Mouse (Mus musculus) forebrain, postnatal 0 days (tissue): ENCODE results near the gene Lmx1a. TPM values are rescaled to one million over a fixed set of nuclear protein-coding genes. Genes with fewer than 3 reads are reported as not detected.

Experiments
- ATAC-seq: fragments of 200-750 bp; cut with Nextera tagmentation; 2 replicates; pipeline ENCODE4 v1.8.0; 2017; ENCODE audit warnings: mild to moderate bottlenecking, moderate library complexity
- DNase-seq: peaks from one replicate; pipeline ENCODE4 v3.0.0-alpha.2; 2015
- H3K27ac ChIP-seq: fragments of 300-500 bp; sonication (generic); 2 replicates; pipeline ENCODE4 v1.5.1; 2014; ENCODE audit warnings: low read depth, mild to moderate bottlenecking, antibody characterized with exemption, low read length, moderate library complexity, mixed read lengths
- H3K27me3 ChIP-seq: fragments of 300-500 bp; sonication (generic); 2 replicates; pipeline ENCODE4 v1.6.1; 2014; ENCODE audit warnings: mild to moderate bottlenecking, low read length, mixed read lengths; ENCODE audit not compliant: insufficient read depth
- H3K36me3 ChIP-seq: fragments of 300-500 bp; sonication (generic); 2 replicates; pipeline ENCODE4 v1.6.1; 2014; ENCODE audit warnings: mild to moderate bottlenecking, moderate library complexity; ENCODE audit not compliant: insufficient read depth
- H3K4me1 ChIP-seq: fragments of 300-500 bp; sonication (generic); 2 replicates; pipeline ENCODE4 v1.6.1; 2014; ENCODE audit warnings: antibody characterized with exemption; ENCODE audit not compliant: insufficient read depth
- H3K4me2 ChIP-seq: fragments of 300-500 bp; sonication (generic); 2 replicates; pipeline ENCODE4 v1.6.1; 2014; ENCODE audit warnings: low read depth, mild to moderate bottlenecking, moderate library complexity
- H3K4me3 ChIP-seq: fragments of 300-500 bp; sonication (generic); 2 replicates; pipeline ENCODE4 v1.5.1; 2014; ENCODE audit warnings: low read depth, low read length, mixed read lengths
- H3K9ac ChIP-seq: fragments of 300-500 bp; sonication (generic); 2 replicates; pipeline ENCODE4 v1.6.1; 2014; ENCODE audit warnings: mild to moderate bottlenecking
- H3K9me3 ChIP-seq: fragments of 300-500 bp; sonication (generic); 2 replicates; pipeline ENCODE4 v1.6.1; 2016; ENCODE audit warnings: low read length
- CTCF ChIP-seq: sonication (generic); IDR thresholded peaks from 2 replicates; pipeline ENCODE4 v1.5.1; 2016; ENCODE audit warnings: antibody characterized with exemption, control low read depth, low read depth
- WGBS: fragments of 180-500 bp; shearing (Covaris S2); extraction: QIAGEN DNeasy Blood & Tissue Kit; methylation state at CpG from one replicate; pipeline ENCODE4 v1.1.7; 2014; 5-methylcytosine and 5-hydroxymethylcytosine counted together
- polyA plus RNA-seq: library from polyadenylated mRNA; unstranded; fragments of >200 nt; fragmentation: Nextera tagmentation; extraction: Ambion mirVana; gene quantifications from 2 replicates; pipeline ENCODE4 v1.2.1, GENCODE M21; 2015
- total RNA-seq: library from RNA; depleted of rRNA; stranded (reverse); fragments of >200 nt; gene quantifications from 2 replicates; pipeline ENCODE4 v1.2.3, GENCODE M21; 2014

Lmx1a gene
- total and polyA plus RNA-seq, 2 experiments from 2014 or later, result 1.5 to 5.2 TPM

- no peak for TF ChIP-seq CTCF
- DNase-seq, result no peak
- H3K36me3 ChIP-seq, result no peaks in the 10 kb centered on the region
- no peaks in the 10 kb centered on the region for H3K4me1 ChIP-seq
- H3K9me3 ChIP-seq, result no peaks in the 10 kb centered on the region
- H3K9ac ChIP-seq, result no peak overlapping the region
- no peak for ATAC-seq
- no peak overlapping the region for H3K4me3 ChIP-seq
- H3K4me2 ChIP-seq, result no peak overlapping the region
- 59% methylated on average over 1 of the region's 1 CpGs for WGBS
- H3K27me3 ChIP-seq, result no peaks in the 10 kb centered on the region
- no peak overlapping the region for H3K27ac ChIP-seq
These were observed 132.1 kb downstream of the Lmx1a start for GRCm38 (mm10) chr1:167821125-167821524.

- Histone ChIP-seq H3K4me3 (no peak overlapping the region), H3K4me1 (no peaks in the 10 kb centered on the region), H3K9me3 (no peaks in the 10 kb centered on the region), H3K9ac (no peak overlapping the region), H3K27me3 (no peaks in the 10 kb centered on the region), H3K4me2 (no peak overlapping the region), H3K27ac (no peak overlapping the region), H3K36me3 (no peaks in the 10 kb centered on the region)
- DNase-seq (no peak), ATAC-seq (no peak)
- TF ChIP-seq CTCF, result no peak
- 90% methylated on average over 7 of the region's 7 CpGs for WGBS
These were observed 141.3 kb downstream of the Lmx1a start for GRCm38 (mm10) chr1:167830291-167830690.

- ATAC-seq (no peak), DNase-seq (no peak)
- Histone ChIP-seq H3K27ac (no peak overlapping the region), H3K9me3 (no peaks in the 10 kb centered on the region), H3K4me1 (no peaks in the 10 kb centered on the region), H3K36me3 (no peaks in the 10 kb centered on the region), H3K4me2 (no peak overlapping the region), H3K27me3 (no peaks in the 10 kb centered on the region), H3K4me3 (no peak overlapping the region), H3K9ac (no peak overlapping the region)
- 92% methylated on average over 3 of the region's 3 CpGs for WGBS
- TF ChIP-seq CTCF, result no peak
These were observed 142.6 kb downstream of the Lmx1a start for GRCm38 (mm10) chr1:167831601-167832000.

- 37% methylated on average over 4 of the region's 4 CpGs for WGBS
- ATAC-seq, result no peak
These were observed 165.8 kb downstream of the Lmx1a start for GRCm38 (mm10) chr1:167854801-167855200.

GRCm38 (mm10) chr1:167872028-167872427, 183.0 kb downstream of the Lmx1a start:
- Histone ChIP-seq H3K9me3 (no peaks in the 10 kb centered on the region), H3K4me2 (no peak overlapping the region), H3K9ac (no peak overlapping the region), H3K4me3 (no peak overlapping the region), H3K27ac (no peak overlapping the region), H3K4me1 (no peaks in the 10 kb centered on the region), H3K27me3 (no peaks in the 10 kb centered on the region), H3K36me3 (no peaks in the 10 kb centered on the region)
- DNase-seq, result no peak
- WGBS, result 76% methylated on average over 1 of the region's 1 CpGs
- no peak for ATAC-seq
- peak; percentile 37 for TF ChIP-seq CTCF

More at GRCm38 (mm10) chr1:167854801-167855200, 165.8 kb downstream of the Lmx1a start:
- no peak for DNase-seq
- H3K27me3 ChIP-seq, result no peaks in the 10 kb centered on the region
- no peaks in the 10 kb centered on the region for H3K4me1 ChIP-seq
- no peaks in the 10 kb centered on the region for H3K9me3 ChIP-seq
- H3K4me3 ChIP-seq, result no peak overlapping the region
- H3K27ac ChIP-seq, result no peak overlapping the region
- H3K36me3 ChIP-seq, result no peaks in the 10 kb centered on the region
- no peak overlapping the region for H3K9ac ChIP-seq
- TF ChIP-seq CTCF, result no peak
- no peak overlapping the region for H3K4me2 ChIP-seq

GRCm38 (mm10) chr1:167874099-167874498, 185.1 kb downstream of the Lmx1a start:
- Histone ChIP-seq H3K4me3 (no peak overlapping the region), H3K27ac (no peak overlapping the region), H3K36me3 (no peaks in the 10 kb centered on the region), H3K4me2 (no peak overlapping the region), H3K9ac (no peak overlapping the region), H3K9me3 (no peaks in the 10 kb centered on the region), H3K4me1 (no peaks in the 10 kb centered on the region), H3K27me3 (no peaks in the 10 kb centered on the region)
- ATAC-seq, result no peak
- no peak for TF ChIP-seq CTCF
- WGBS, result 80% methylated on average over 3 of the region's 3 CpGs
- DNase-seq, result no peak

- ATAC-seq (no peak), DNase-seq (no peak)
- Histone ChIP-seq H3K9ac (no peak overlapping the region), H3K4me3 (no peak overlapping the region), H3K27me3 (no peaks in the 10 kb centered on the region), H3K27ac (no peak overlapping the region), H3K9me3 (no peaks in the 10 kb centered on the region), H3K4me1 (no peaks in the 10 kb centered on the region), H3K4me2 (no peak overlapping the region), H3K36me3 (no peaks in the 10 kb centered on the region)
- 68% methylated on average over 4 of the region's 4 CpGs for WGBS
- no peak for TF ChIP-seq CTCF
These were observed 188.9 kb downstream of the Lmx1a start for GRCm38 (mm10) chr1:167877931-167878330.

GRCm38 (mm10) chr1:167878354-167878753, 189.3 kb downstream of the Lmx1a start:
- 78% methylated on average over 11 of the region's 11 CpGs for WGBS
- TF ChIP-seq CTCF, result no peak
- Histone ChIP-seq H3K9ac (no peak overlapping the region), H3K27me3 (no peaks in the 10 kb centered on the region), H3K9me3 (no peaks in the 10 kb centered on the region), H3K4me1 (no peaks in the 10 kb centered on the region), H3K36me3 (no peaks in the 10 kb centered on the region), H3K27ac (no peak overlapping the region), H3K4me3 (no peak overlapping the region), H3K4me2 (no peak overlapping the region)
- ATAC-seq (no peak), DNase-seq (no peak)
